Mouse (Mus musculus): ENCODE measurements around the gene Nos3.

Nos3 gene

GRCm38 (mm10) chr5:24344477-24345051, 20.0 kb upstream of the Nos3 start:
- peak; percentile 61 for DNase-seq (ENCODE audit: low read depth, low spot score)

GRCm38 (mm10) chr5:24346313-24346712, 18.3 kb upstream of the Nos3 start:
- no peak for DNase-seq (ENCODE audit: low read depth, low spot score)

- DNase-seq (ENCODE audit: low read depth, low spot score) = peak; percentile 63
Measured at GRCm38 (mm10) chr5:24347186-24347875, 17.3 kb upstream of the Nos3 start.

GRCm38 (mm10) chr5:24348128-24348527, 16.5 kb upstream of the Nos3 start:
- DNase-seq (ENCODE audit: low read depth, low spot score) = peak; percentile 97

- DNase-seq (ENCODE audit: low read depth, low spot score) = peak; percentile 55
Measured at GRCm38 (mm10) chr5:24348546-24348945, 16.1 kb upstream of the Nos3 start.

- DNase-seq (ENCODE audit: low read depth, low spot score) = no peak
Measured at GRCm38 (mm10) chr5:24350073-24350472, 14.5 kb upstream of the Nos3 start.

GRCm38 (mm10) chr5:24350531-24351250, 13.9 kb upstream of the Nos3 start:
- DNase-seq (ENCODE audit: low read depth, low spot score) = no peak

- peak; percentile 45 for DNase-seq (ENCODE audit: low read depth, low spot score)
Measured at GRCm38 (mm10) chr5:24351278-24351677, 13.3 kb upstream of the Nos3 start, which contains the start of gene Kcnh2. Gene Kcnh2, minus strand, starts transcription at chr5:24351604.

- DNase-seq (ENCODE audit: low read depth, low spot score) = peak; percentile 86
Measured at GRCm38 (mm10) chr5:24351701-24352171, 12.9 kb upstream of the Nos3 start.

- peak; percentile 70 for DNase-seq (ENCODE audit: low read depth, low spot score)
Measured at GRCm38 (mm10) chr5:24352251-24352859, 12.3 kb upstream of the Nos3 start.

- DNase-seq (ENCODE audit: low read depth, low spot score) = no peak
Measured at GRCm38 (mm10) chr5:24353327-24353726, 11.3 kb upstream of the Nos3 start.

- DNase-seq (ENCODE audit: low read depth, low spot score) = no peak
Measured at GRCm38 (mm10) chr5:24356764-24357163, 7.8 kb upstream of the Nos3 start.

- peak; percentile 90 for DNase-seq (ENCODE audit: low read depth, low spot score)
Measured at GRCm38 (mm10) chr5:24357461-24357860, 7.1 kb upstream of the Nos3 start.

- DNase-seq (ENCODE audit: low read depth, low spot score) = peak; percentile 95
Measured at GRCm38 (mm10) chr5:24360792-24361454, 3.7 kb upstream of the Nos3 start.

- DNase-seq (ENCODE audit: low read depth, low spot score) = no peak
Measured at GRCm38 (mm10) chr5:24363467-24363866, 1.1 kb upstream of the Nos3 start.

GRCm38 (mm10) chr5:24364061-24364460, 549 bp upstream of the Nos3 start:
- DNase-seq (ENCODE audit: low read depth, low spot score) = no peak

GRCm38 (mm10) chr5:24364963-24365362, 353 bp downstream of the Nos3 start:
- DNase-seq (ENCODE audit: low read depth, low spot score) = no peak

GRCm38 (mm10) chr5:24365528-24365927, 918 bp downstream of the Nos3 start:
- DNase-seq (ENCODE audit: low read depth, low spot score) = no peak

- no peak for DNase-seq (ENCODE audit: low read depth, low spot score)
Measured at GRCm38 (mm10) chr5:24366426-24366825, 1.8 kb downstream of the Nos3 start.

- no peak for DNase-seq (ENCODE audit: low read depth, low spot score)
Measured at GRCm38 (mm10) chr5:24369767-24370166, 5.2 kb downstream of the Nos3 start.

GRCm38 (mm10) chr5:24373807-24374206, 9.2 kb downstream of the Nos3 start:
- DNase-seq (ENCODE audit: low read depth, low spot score) = no peak

- no peak for DNase-seq (ENCODE audit: low read depth, low spot score)
Measured at GRCm38 (mm10) chr5:24374216-24374615, 9.6 kb downstream of the Nos3 start.

Measured in R1 (cell line).